Mouse (Mus musculus) lung, postnatal 0 days (tissue): Measurements from ENCODE around the gene Agbl4. TPM values are rescaled to one million over a fixed set of nuclear protein-coding genes. Genes with fewer than 3 reads are reported as not detected.
A peak's percentile ranks its signal among the peaks of the same experiment; 100 is the strongest.

Experiments used
- ATAC-seq: fragments of 200-750 bp; cut with Nextera tagmentation; 2 replicates; pipeline ENCODE4 v1.8.0; 2017; ENCODE audit warnings: moderate library complexity
- DNase-seq: peaks from one replicate; pipeline ENCODE4 v3.0.0-alpha.2; 2016; ENCODE audit warnings: low spot score
- H3K27ac ChIP-seq: fragments of 300-500 bp; sonication (generic); 2 replicates; pipeline ENCODE4 v1.5.1; 2014; ENCODE audit warnings: antibody characterized with exemption, mild to moderate bottlenecking, low read length, mixed read lengths
- H3K27me3 ChIP-seq: fragments of 300-500 bp; sonication (generic); replicated peaks from 2 replicates; pipeline ENCODE4 v1.6.1; 2014; ENCODE audit warnings: low read length, mixed read lengths; ENCODE audit not compliant: insufficient read depth
- H3K36me3 ChIP-seq: fragments of 300-500 bp; sonication (generic); 2 replicates; pipeline ENCODE4 v1.6.1; 2014; ENCODE audit warnings: low read length, mixed read lengths; ENCODE audit not compliant: insufficient read depth
- H3K4me1 ChIP-seq: fragments of 300-500 bp; sonication (generic); 2 replicates; pipeline ENCODE4 v1.6.1; 2014; ENCODE audit warnings: antibody characterized with exemption, low read depth, low read length, mixed read lengths; ENCODE audit not compliant: insufficient read depth
- H3K4me2 ChIP-seq: fragments of 300-500 bp; sonication (generic); replicated peaks from 2 replicates; pipeline ENCODE4 v1.6.1; 2014; ENCODE audit warnings: low read depth, mild to moderate bottlenecking, low read length, moderate library complexity, mixed read lengths
- H3K4me3 ChIP-seq: fragments of 300-500 bp; sonication (generic); 2 replicates; pipeline ENCODE4 v1.5.1; 2014; ENCODE audit warnings: low read depth, low read length
- H3K9ac ChIP-seq: fragments of 300-500 bp; sonication (generic); replicated peaks from 2 replicates; pipeline ENCODE4 v1.6.1; 2014; ENCODE audit warnings: low read depth, mild to moderate bottlenecking
- H3K9me3 ChIP-seq: fragments of 300-500 bp; sonication (generic); 2 replicates; pipeline ENCODE4 v1.6.1; 2016; ENCODE audit warnings: low read length, mixed read lengths
- CTCF ChIP-seq: IDR thresholded peaks from 2 replicates; pipeline ENCODE4 v1.5.1; 2016; ENCODE audit warnings: antibody characterized with exemption, mild to moderate bottlenecking
- EP300 ChIP-seq: IDR thresholded peaks from 2 replicates; pipeline ENCODE4 v1.6.1; 2016; ENCODE audit warnings: antibody characterized with exemption, mild to moderate bottlenecking, control low read depth
- WGBS: fragments of 180-500 bp; shearing (Covaris S2); extraction: QIAGEN DNeasy Blood & Tissue Kit; methylation state at CpG from one replicate; pipeline ENCODE4 v1.1.7; 2014; 5-methylcytosine and 5-hydroxymethylcytosine counted together
- polyA plus RNA-seq: library from polyadenylated mRNA; unstranded; fragments of >200 nt; fragmentation: Nextera tagmentation; extraction: Ambion mirVana; gene quantifications from 2 replicates; pipeline ENCODE4 v1.2.1, GENCODE M21; 2015

Agbl4 gene
- polyA plus RNA-seq, 1 experiment from 2014 or later, result 0.50 TPM

GRCm38 (mm10) chr4:111583562-111584237 lies 1186.2 kb downstream of the Agbl4 start:
- Histone ChIP-seq H3K27me3 (no peaks in the 10 kb centered on the region), H3K4me2 (no peak overlapping the region), H3K9ac (no peak overlapping the region), H3K9me3 (no peaks in the 10 kb centered on the region), H3K27ac (no peak overlapping the region), H3K4me3 (no peak overlapping the region), H3K36me3 (no peaks in the 10 kb centered on the region), H3K4me1 (no peaks in the 10 kb centered on the region)
- TF ChIP-seq CTCF, result no peak
- no peak for TF ChIP-seq EP300
- peak; percentile 26; the same call in 1 of the 2 replicates for ATAC-seq
- no peak for DNase-seq
- 56% methylated on average over 10 of the region's 10 CpGs for WGBS

DNA sequence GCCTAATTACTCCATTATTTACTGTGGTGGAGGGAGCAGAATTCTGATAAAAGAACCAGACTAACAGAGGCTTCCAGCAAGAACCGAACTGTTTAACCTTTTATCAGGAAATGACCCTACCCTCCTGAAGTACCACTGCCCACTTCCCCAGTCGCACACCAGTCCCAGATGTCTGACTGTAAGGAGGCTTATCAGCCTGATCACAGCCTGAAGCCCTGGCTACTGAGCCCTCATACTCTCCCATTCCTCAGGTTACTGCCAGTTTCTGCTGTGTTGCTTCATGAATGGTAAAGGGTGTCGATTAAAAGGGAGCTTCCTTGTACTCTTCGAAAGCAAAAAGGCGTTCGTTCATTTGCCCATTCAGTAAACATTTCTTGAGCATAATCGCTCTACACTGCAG lies 1186.8 kb downstream of the Agbl4 start:
- ATAC-seq (no peak), DNase-seq (no peak)
- TF ChIP-seq CTCF (no peak), EP300 (no peak)
- Histone ChIP-seq H3K4me1 (no peaks in the 10 kb centered on the region), H3K4me2 (no peak overlapping the region), H3K4me3 (no peak overlapping the region), H3K27me3 (no peaks in the 10 kb centered on the region), H3K36me3 (no peaks in the 10 kb centered on the region), H3K27ac (no peak overlapping the region), H3K9me3 (no peaks in the 10 kb centered on the region), H3K9ac (no peak overlapping the region)
- 63% methylated on average over 7 of the region's 7 CpGs for WGBS

GRCm38 (mm10) chr4:111588211-111588610 lies 1190.8 kb downstream of the Agbl4 start:
- WGBS, result 79% methylated on average over 1 of the region's 1 CpGs
- ATAC-seq (no peak), DNase-seq (no peak)
- no peak overlapping the region for H3K27ac ChIP-seq
- no peak overlapping the region for H3K4me3 ChIP-seq
- H3K4me1 ChIP-seq, result no peaks in the 10 kb centered on the region
- no peaks in the 10 kb centered on the region for H3K36me3 ChIP-seq
- no peak for TF ChIP-seq CTCF
- TF ChIP-seq EP300, result no peak
- H3K9me3 ChIP-seq, result no peaks in the 10 kb centered on the region
- no peak overlapping the region for H3K9ac ChIP-seq
- no peak overlapping the region for H3K4me2 ChIP-seq
- H3K27me3 ChIP-seq, result no peaks in the 10 kb centered on the region

- Histone ChIP-seq H3K27ac (no peak overlapping the region), H3K9ac (no peak overlapping the region), H3K4me1 (no peaks in the 10 kb centered on the region), H3K4me3 (no peak overlapping the region), H3K4me2 (no peak overlapping the region), H3K9me3 (no peaks in the 10 kb centered on the region), H3K36me3 (no peaks in the 10 kb centered on the region), H3K27me3 (no peaks in the 10 kb centered on the region)
- TF ChIP-seq CTCF (no peak), EP300 (no peak)
- WGBS, result 87% methylated on average over 4 of the region's 4 CpGs
- ATAC-seq, result no peak
- no peak for DNase-seq
These were observed 1192.2 kb downstream of the Agbl4 start for GRCm38 (mm10) chr4:111589467-111590170.

DNA sequence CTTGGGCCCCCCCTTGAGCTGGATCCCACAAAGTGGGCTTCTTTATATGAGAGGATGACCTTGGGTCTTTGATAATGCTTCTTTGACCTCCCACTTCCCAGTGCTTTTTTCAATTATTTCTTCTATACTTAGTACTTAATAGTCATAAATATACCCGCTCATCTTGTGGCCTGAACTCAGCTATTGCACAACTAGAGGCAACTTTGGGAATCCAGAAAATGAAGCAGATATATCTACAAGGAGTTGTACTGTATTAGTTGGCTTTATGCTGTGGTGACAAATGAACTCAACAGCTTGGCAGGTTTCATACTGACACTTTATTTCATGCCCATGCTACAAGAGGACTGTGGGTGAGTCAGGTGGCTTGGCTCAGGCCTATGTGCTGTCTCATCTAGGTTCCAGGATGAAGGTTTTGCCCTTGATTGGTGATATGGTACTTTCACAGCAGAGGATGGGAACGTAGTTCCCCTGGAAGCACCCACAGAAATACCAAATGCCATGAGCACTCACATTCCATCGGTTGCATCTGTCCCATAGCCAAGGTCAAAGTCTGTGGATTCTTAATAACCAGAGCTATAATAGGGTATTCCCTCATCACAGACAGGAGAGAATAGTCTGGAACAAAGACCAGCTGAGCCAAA lies 1197.3 kb downstream of the Agbl4 start:
- Histone ChIP-seq H3K9ac (no peak overlapping the region), H3K27ac (no peak overlapping the region), H3K4me1 (no peaks in the 10 kb centered on the region; the same call in 1 of the 2 replicates), H3K36me3 (no peaks in the 10 kb centered on the region), H3K9me3 (no peaks in the 10 kb centered on the region), H3K4me2 (no peak overlapping the region), H3K4me3 (no peak overlapping the region), H3K27me3 (no peaks in the 10 kb centered on the region)
- TF ChIP-seq CTCF, result no peak
- TF ChIP-seq EP300, result no peak
- ATAC-seq (no peak), DNase-seq (no peak)
- WGBS, result 78% methylated on average over 3 of the region's 3 CpGs

- H3K9me3 ChIP-seq, result no peaks in the 10 kb centered on the region
- TF ChIP-seq CTCF, result no peak
- TF ChIP-seq EP300, result no peak
- no peak overlapping the region for H3K27ac ChIP-seq
- no peaks in the 10 kb centered on the region for H3K27me3 ChIP-seq
- no peaks in the 10 kb centered on the region; the same call in 1 of the 2 replicates for H3K4me1 ChIP-seq
- no peak overlapping the region for H3K9ac ChIP-seq
- H3K36me3 ChIP-seq, result no peaks in the 10 kb centered on the region
- H3K4me3 ChIP-seq, result no peak overlapping the region
- no peak overlapping the region for H3K4me2 ChIP-seq
- DNase-seq, result peak; percentile 46
- peak; percentile 55 for ATAC-seq
- 74% methylated on average over 2 of the region's 2 CpGs for WGBS
These were observed 1199.8 kb downstream of the Agbl4 start for GRCm38 (mm10) chr4:111597249-111597661.
